Mouse (Mus musculus): ENCODE measurements at regions not wholly inside any gene's neighbourhood (a gene's known extent, or its start where the extent isn't known, plus 50 kb on each side); places are given as distances from the start of the nearest gene placed in this dataset.
"Not testable (repeated sequence)": the region's sequence is repeated elsewhere in the genome, so short reads cannot be mapped to it uniquely, and the experiment has no call there.

GRCm38 (mm10) chr1:184169034-184169783 is 135.1 kb upstream of the 1700056E22Rik start:
- no peaks in the 10 kb centered on the region for H3K4me1 ChIP-seq (ENCODE audit: insufficient read depth, low read length)
- peaks cover 6% of the 10 kb centered on the region; the same call in 1 of the 2 replicates for H3K9me3 ChIP-seq (ENCODE audit: low read length)
- no peaks in the 10 kb centered on the region for H3K27me3 ChIP-seq (ENCODE audit: insufficient read depth, low read length)
- no peak overlapping the region for H3K4me3 ChIP-seq (ENCODE audit: low read length)
- no peaks in the 10 kb centered on the region for H3K36me3 ChIP-seq (ENCODE audit: insufficient read depth, low read length)
- ATAC-seq (ENCODE audit: low FRiP score, low TSS enrichment), result no peak
- 56% methylated on average over 7 of the region's 7 CpGs for WGBS
- H3K27ac ChIP-seq (ENCODE audit: low read length), result no peak overlapping the region
- H3K4me2 ChIP-seq (replicated peaks; ENCODE audit: low read depth, low read length), result no peak overlapping the region
- no peak overlapping the region for H3K9ac ChIP-seq (replicated peaks; ENCODE audit: low read length)

DNA sequence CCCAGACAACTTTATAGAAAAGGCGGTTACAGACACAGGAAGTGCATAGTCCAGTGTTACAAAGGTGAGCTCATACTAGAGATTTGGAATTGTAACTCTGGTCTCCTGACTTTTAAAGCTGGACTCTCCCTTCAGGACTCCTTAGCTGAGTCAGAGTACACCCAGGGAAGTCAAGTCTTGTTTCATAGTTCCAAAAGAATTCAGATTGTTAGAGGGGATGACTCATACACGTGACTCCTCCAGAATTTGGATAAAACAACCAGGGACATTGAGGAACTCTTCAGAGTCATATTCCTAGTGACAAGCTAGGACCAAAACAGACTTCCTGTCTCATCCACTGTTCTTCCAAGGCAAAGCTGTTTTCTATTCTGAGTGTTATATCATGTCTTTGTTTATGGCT is 132.8 kb upstream of the 1700056E22Rik start:
- no peak for ATAC-seq (ENCODE audit: low FRiP score, low TSS enrichment)
- Histone ChIP-seq H3K27me3 (ENCODE audit: insufficient read depth, low read length) (no peaks in the 10 kb centered on the region), H3K9ac (replicated peaks; ENCODE audit: low read length) (no peak overlapping the region), H3K9me3 (ENCODE audit: low read length) (peaks cover 6% of the 10 kb centered on the region; the same call in 1 of the 2 replicates), H3K4me2 (replicated peaks; ENCODE audit: low read depth, low read length) (no peak overlapping the region), H3K27ac (ENCODE audit: low read length) (no peak overlapping the region), H3K4me1 (ENCODE audit: insufficient read depth, low read length) (no peaks in the 10 kb centered on the region), H3K36me3 (ENCODE audit: insufficient read depth, low read length) (no peaks in the 10 kb centered on the region), H3K4me3 (ENCODE audit: low read length) (no peak overlapping the region)
- WGBS, result 69% methylated on average over 2 of the region's 2 CpGs

GRCm38 (mm10) chr1:184162526-184162925 is 128.4 kb upstream of the 1700056E22Rik start:
- WGBS, result 76% methylated on average over 2 of the region's 2 CpGs
- not testable (repeated sequence) for H3K4me2 ChIP-seq (replicated peaks; ENCODE audit: low read depth, low read length); H3K4me1 ChIP-seq (ENCODE audit: insufficient read depth, low read length); H3K9me3 ChIP-seq (ENCODE audit: low read length); H3K27me3 ChIP-seq (ENCODE audit: insufficient read depth, low read length); H3K9ac ChIP-seq (replicated peaks; ENCODE audit: low read length); H3K27ac ChIP-seq (ENCODE audit: low read length); H3K4me3 ChIP-seq (ENCODE audit: low read length); ATAC-seq (ENCODE audit: low FRiP score, low TSS enrichment); H3K36me3 ChIP-seq (ENCODE audit: insufficient read depth, low read length)

- Histone ChIP-seq H3K9me3 (ENCODE audit: low read length) (no peaks in the 10 kb centered on the region), H3K9ac (replicated peaks; ENCODE audit: low read length) (no peak overlapping the region), H3K4me1 (ENCODE audit: insufficient read depth, low read length) (no peaks in the 10 kb centered on the region), H3K36me3 (ENCODE audit: insufficient read depth, low read length) (no peaks in the 10 kb centered on the region), H3K4me3 (ENCODE audit: low read length) (no peak overlapping the region), H3K27ac (ENCODE audit: low read length) (no peak overlapping the region), H3K4me2 (replicated peaks; ENCODE audit: low read depth, low read length) (no peak overlapping the region), H3K27me3 (ENCODE audit: insufficient read depth, low read length) (no peaks in the 10 kb centered on the region)
- ATAC-seq (ENCODE audit: low FRiP score, low TSS enrichment), result no peak
- WGBS, result no CpG with 5 or more reads among the region's 1 CpGs
Measured at GRCm38 (mm10) chr1:184147713-184148112, 113.6 kb upstream of the 1700056E22Rik start.

DNA sequence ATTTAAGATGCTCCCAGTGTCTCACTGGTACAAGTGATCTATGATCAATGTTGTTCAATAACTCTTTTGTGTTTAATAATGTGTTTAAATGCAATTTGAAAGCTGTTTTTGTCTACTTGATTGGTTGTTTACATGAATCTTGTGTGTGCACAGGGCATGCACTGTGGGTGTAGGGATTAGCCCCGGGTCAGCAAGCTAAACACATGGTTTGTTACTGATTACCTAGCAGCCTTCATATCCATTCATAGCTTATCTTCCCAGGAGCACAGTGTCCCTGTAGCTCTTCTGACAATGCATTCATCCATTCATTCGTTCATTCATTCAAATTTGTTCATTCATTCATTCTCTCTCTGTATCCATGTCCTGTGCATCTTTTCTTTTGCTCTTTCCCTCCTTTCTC is 108.9 kb upstream of the 1700056E22Rik start:
- Histone ChIP-seq H3K36me3 (ENCODE audit: insufficient read depth, low read length) (no peaks in the 10 kb centered on the region), H3K27ac (ENCODE audit: low read length) (no peak overlapping the region), H3K4me3 (ENCODE audit: low read length) (no peak overlapping the region), H3K9ac (replicated peaks; ENCODE audit: low read length) (no peak overlapping the region), H3K4me1 (ENCODE audit: insufficient read depth, low read length) (no peaks in the 10 kb centered on the region), H3K27me3 (ENCODE audit: insufficient read depth, low read length) (no peaks in the 10 kb centered on the region), H3K4me2 (replicated peaks; ENCODE audit: low read depth, low read length) (no peak overlapping the region), H3K9me3 (ENCODE audit: low read length) (no peaks in the 10 kb centered on the region)
- WGBS, result 60% methylated on average over 2 of the region's 2 CpGs
- no peak for ATAC-seq (ENCODE audit: low FRiP score, low TSS enrichment)

GRCm38 (mm10) chr1:184140486-184140885 is 106.4 kb upstream of the 1700056E22Rik start:
- Histone ChIP-seq H3K27me3 (ENCODE audit: insufficient read depth, low read length) (no peaks in the 10 kb centered on the region), H3K4me1 (ENCODE audit: insufficient read depth, low read length) (no peaks in the 10 kb centered on the region), H3K4me2 (replicated peaks; ENCODE audit: low read depth, low read length) (no peak overlapping the region), H3K4me3 (ENCODE audit: low read length) (no peak overlapping the region), H3K9ac (replicated peaks; ENCODE audit: low read length) (no peak overlapping the region), H3K36me3 (ENCODE audit: insufficient read depth, low read length) (no peaks in the 10 kb centered on the region), H3K9me3 (ENCODE audit: low read length) (no peaks in the 10 kb centered on the region), H3K27ac (ENCODE audit: low read length) (no peak overlapping the region)
- no peak for ATAC-seq (ENCODE audit: low FRiP score, low TSS enrichment)
- 31% methylated on average over 5 of the region's 5 CpGs for whole genome bisulfite sequencing

- H3K9me3 ChIP-seq (ENCODE audit: low read length), result no peaks in the 10 kb centered on the region
- no peak overlapping the region for H3K27ac ChIP-seq (ENCODE audit: low read length)
- no peak overlapping the region for H3K4me3 ChIP-seq (ENCODE audit: low read length)
- H3K36me3 ChIP-seq (ENCODE audit: insufficient read depth, low read length), result no peaks in the 10 kb centered on the region
- 53% methylated on average over 4 of the region's 4 CpGs for WGBS
- no peak overlapping the region for H3K4me2 ChIP-seq (replicated peaks; ENCODE audit: low read depth, low read length)
- no peaks in the 10 kb centered on the region for H3K4me1 ChIP-seq (ENCODE audit: insufficient read depth, low read length)
- no peak for ATAC-seq (ENCODE audit: low FRiP score, low TSS enrichment)
- no peaks in the 10 kb centered on the region for H3K27me3 ChIP-seq (ENCODE audit: insufficient read depth, low read length)
- no peak overlapping the region for H3K9ac ChIP-seq (replicated peaks; ENCODE audit: low read length)
Measured at GRCm38 (mm10) chr1:184140082-184140481, 106.0 kb upstream of the 1700056E22Rik start.

- no peak overlapping the region for H3K9ac ChIP-seq (replicated peaks; ENCODE audit: low read length)
- H3K36me3 ChIP-seq (ENCODE audit: insufficient read depth, low read length), result no peaks in the 10 kb centered on the region
- no peak overlapping the region for H3K4me2 ChIP-seq (replicated peaks; ENCODE audit: low read depth, low read length)
- no peaks in the 10 kb centered on the region for H3K9me3 ChIP-seq (ENCODE audit: low read length)
- H3K4me1 ChIP-seq (ENCODE audit: insufficient read depth, low read length), result no peaks in the 10 kb centered on the region
- H3K27me3 ChIP-seq (ENCODE audit: insufficient read depth, low read length), result no peaks in the 10 kb centered on the region
- no peak overlapping the region for H3K4me3 ChIP-seq (ENCODE audit: low read length)
- no peak for ATAC-seq (ENCODE audit: low FRiP score, low TSS enrichment)
- WGBS, result 76% methylated on average over 3 of the region's 3 CpGs
- no peak overlapping the region for H3K27ac ChIP-seq (ENCODE audit: low read length)
Measured at GRCm38 (mm10) chr1:184138661-184139060, 104.6 kb upstream of the 1700056E22Rik start.

DNA sequence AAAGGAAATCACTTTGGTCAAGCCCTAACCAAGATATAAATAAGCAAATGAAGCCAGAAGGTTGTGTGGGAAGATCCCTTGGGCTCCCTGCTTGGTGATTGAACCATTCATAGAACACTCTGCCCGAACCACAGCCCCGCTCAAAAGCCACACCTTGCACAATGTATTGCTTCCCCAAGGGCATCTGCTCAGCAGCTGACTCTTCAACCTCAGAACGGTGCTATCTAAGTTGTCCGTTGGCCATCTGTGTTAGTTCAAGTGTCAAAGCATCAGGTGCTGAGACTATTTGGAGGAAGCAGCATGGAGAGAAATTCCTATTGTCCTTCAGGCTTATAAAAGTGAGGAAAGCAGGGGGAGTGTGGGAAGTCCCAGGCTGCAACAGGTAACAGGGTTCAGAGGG is 96.8 kb upstream of the 1700056E22Rik start:
- Histone ChIP-seq H3K9ac (replicated peaks; ENCODE audit: low read length) (no peak overlapping the region), H3K27me3 (ENCODE audit: insufficient read depth, low read length) (no peaks in the 10 kb centered on the region), H3K4me3 (ENCODE audit: low read length) (no peak overlapping the region), H3K27ac (ENCODE audit: low read length) (no peak overlapping the region), H3K36me3 (ENCODE audit: insufficient read depth, low read length) (no peaks in the 10 kb centered on the region), H3K4me2 (replicated peaks; ENCODE audit: low read depth, low read length) (no peak overlapping the region), H3K9me3 (ENCODE audit: low read length) (no peaks in the 10 kb centered on the region), H3K4me1 (ENCODE audit: insufficient read depth, low read length) (no peaks in the 10 kb centered on the region)
- ATAC-seq (ENCODE audit: low FRiP score, low TSS enrichment), result no peak
- WGBS, result 82% methylated on average over 4 of the region's 4 CpGs

DNA sequence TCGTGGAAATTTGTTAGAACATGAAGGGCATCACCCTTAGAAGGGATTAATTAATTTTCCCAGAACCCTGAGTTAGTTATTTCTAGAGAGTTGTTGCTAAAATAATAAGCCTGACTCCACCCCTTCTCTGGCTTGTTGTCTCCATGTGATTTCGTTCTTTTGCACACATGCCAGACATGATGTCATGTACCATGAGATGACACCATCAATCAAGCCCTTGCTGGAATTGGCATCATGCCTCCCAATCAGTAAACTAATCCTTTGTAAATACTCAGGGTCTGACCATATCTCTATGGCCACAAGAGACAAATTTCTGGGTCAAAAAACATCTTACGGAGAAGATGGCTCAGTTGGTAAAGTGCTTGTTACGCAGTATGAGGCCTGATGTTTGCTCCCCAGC is 93.2 kb upstream of the 1700056E22Rik start:
- no peak for ATAC-seq (ENCODE audit: low FRiP score, low TSS enrichment)
- Histone ChIP-seq H3K36me3 (ENCODE audit: insufficient read depth, low read length) (no peaks in the 10 kb centered on the region), H3K4me3 (ENCODE audit: low read length) (no peak overlapping the region), H3K4me1 (ENCODE audit: insufficient read depth, low read length) (no peaks in the 10 kb centered on the region), H3K27me3 (ENCODE audit: insufficient read depth, low read length) (no peaks in the 10 kb centered on the region), H3K4me2 (replicated peaks; ENCODE audit: low read depth, low read length) (no peak overlapping the region), H3K9ac (replicated peaks; ENCODE audit: low read length) (no peak overlapping the region), H3K9me3 (ENCODE audit: low read length) (no peaks in the 10 kb centered on the region), H3K27ac (ENCODE audit: low read length) (no peak overlapping the region)
- 79% methylated on average over 4 of the region's 4 CpGs for WGBS

Measured in kidney, embryonic 16.5 days (tissue).